Mouse (Mus musculus) left cerebral cortex, postnatal 4 days (tissue): ENCODE measurements around the gene Trpm3. TPM values are rescaled to one million over a fixed set of nuclear protein-coding genes. Genes with fewer than 3 reads are reported as not detected.
A peak's percentile ranks its signal among the peaks of the same experiment; 100 is the strongest.

ENCODE experiments used
- DNase-seq: peaks from one replicate; pipeline ENCODE4 v3.0.0-alpha.2; 2022
- intact Hi-C: fragments of 180-260 bp; cut with DNase I; formaldehyde crosslinking; loops from one replicate; pipeline ENCODE4 v1.15.1; 2025
- total RNA-seq, 2 experiments: library from RNA; stranded (reverse); gene quantifications; 2 replicates each; pipeline ENCODE4 v1.2.3; 2021

Gene Trpm3
- total RNA-seq, 2 experiments from 2014 or later: 88.7 to 89.4 TPM

GRCm38 (mm10) chr19:22700871-22701651, 562.2 kb downstream of the Trpm3 start:
- intact Hi-C loops: no loop called here
- DNase-seq: peak; percentile 24

GRCm38 (mm10) chr19:22703876-22704275, 565.0 kb downstream of the Trpm3 start:
- DNase-seq: no peak
- intact Hi-C loops: no loop called here

- no peak for DNase-seq
- intact Hi-C loops: no loop called here
Observed at GRCm38 (mm10) chr19:22705414-22705813, 566.6 kb downstream of the Trpm3 start.

GRCm38 (mm10) chr19:22719027-22719426, 580.2 kb downstream of the Trpm3 start:
- intact Hi-C loops: no loop called here
- peak; percentile 69 for DNase-seq

- intact Hi-C loops: no loop called here
- DNase-seq: peak; percentile 48
Observed at GRCm38 (mm10) chr19:22729846-22730245, 591.0 kb downstream of the Trpm3 start.

GRCm38 (mm10) chr19:22730971-22731370, 592.1 kb downstream of the Trpm3 start:
- DNase-seq: no peak
- intact Hi-C loops: no loop called here

- no peak for DNase-seq
Observed at GRCm38 (mm10) chr19:22736870-22737269, 598.0 kb downstream of the Trpm3 start.

GRCm38 (mm10) chr19:22739240-22739639, 600.4 kb downstream of the Trpm3 start:
- intact Hi-C loops: no loop called here
- no peak for DNase-seq

More at GRCm38 (mm10) chr19:22736870-22737269, 598.0 kb downstream of the Trpm3 start:
- intact Hi-C loops: no loop called here

- peak; percentile 61 for DNase-seq
- intact Hi-C loops: no loop called here
Observed at GRCm38 (mm10) chr19:22753311-22753809, 614.5 kb downstream of the Trpm3 start.

GRCm38 (mm10) chr19:22754071-22754470, 615.2 kb downstream of the Trpm3 start:
- intact Hi-C loops: no loop called here
- peak; percentile 14 for DNase-seq

- no peak for DNase-seq
- intact Hi-C loops: no loop called here
Observed at GRCm38 (mm10) chr19:22754498-22754897, 615.7 kb downstream of the Trpm3 start.

- intact Hi-C loops: no loop called here
- DNase-seq: no peak
Observed at GRCm38 (mm10) chr19:22758496-22758895, 619.6 kb downstream of the Trpm3 start.

- intact Hi-C loops: no loop called here
- no peak for DNase-seq
Observed at GRCm38 (mm10) chr19:22768242-22768641, 629.4 kb downstream of the Trpm3 start.

GRCm38 (mm10) chr19:22775191-22775695, 636.4 kb downstream of the Trpm3 start:
- intact Hi-C loops: no loop called here
- no peak for DNase-seq

- intact Hi-C loops: no loop called here
- no peak for DNase-seq
Observed at GRCm38 (mm10) chr19:22780192-22780843, 641.5 kb downstream of the Trpm3 start.

GRCm38 (mm10) chr19:22781579-22781978, 642.7 kb downstream of the Trpm3 start:
- intact Hi-C loops: no loop called here
- DNase-seq: no peak

GRCm38 (mm10) chr19:22783745-22784144, 644.9 kb downstream of the Trpm3 start:
- DNase-seq: no peak
- intact Hi-C loops: no loop called here

GRCm38 (mm10) chr19:22789753-22790152, 650.9 kb downstream of the Trpm3 start:
- DNase-seq: no peak
- intact Hi-C loops: no loop called here

GRCm38 (mm10) chr19:22796996-22797395, 658.1 kb downstream of the Trpm3 start:
- DNase-seq: no peak
- intact Hi-C loops: no loop called here

GRCm38 (mm10) chr19:22800471-22800870, 661.6 kb downstream of the Trpm3 start:
- intact Hi-C loops: no loop called here
- DNase-seq: peak; percentile 18

GRCm38 (mm10) chr19:22803396-22803795, 664.5 kb downstream of the Trpm3 start:
- no peak for DNase-seq
- intact Hi-C loops: no loop called here

GRCm38 (mm10) chr19:22804311-22804710, 665.5 kb downstream of the Trpm3 start:
- intact Hi-C loops: no loop called here

More at GRCm38 (mm10) chr19:22804311-22804710, 665.5 kb downstream of the Trpm3 start:
- no peak for DNase-seq
